Mouse (Mus musculus) midbrain, embryonic 16.5 days (tissue): ENCODE data around the gene Cdc6. TPM values are rescaled to one million over a fixed set of nuclear protein-coding genes. Genes with fewer than 3 reads are reported as not detected.

Source experiments
- ATAC-seq: fragments of 200-750 bp; cut with Nextera tagmentation; 2 replicates; pipeline ENCODE4 v1.8.0; 2017; ENCODE audit warnings: moderate TSS enrichment
- H3K27ac ChIP-seq: fragments of 300-500 bp; sonication (generic); 2 replicates; pipeline ENCODE4 v1.5.1; 2014; ENCODE audit warnings: mild to moderate bottlenecking, low read length, mixed read lengths
- H3K27me3 ChIP-seq: fragments of 300-500 bp; sonication (generic); 2 replicates; pipeline ENCODE4 v1.6.1; 2014; ENCODE audit warnings: low read depth, low read length, mixed read lengths; ENCODE audit not compliant: control insufficient read depth, insufficient read depth
- H3K36me3 ChIP-seq: fragments of 300-500 bp; sonication (generic); 2 replicates; pipeline ENCODE4 v1.6.1; 2014; ENCODE audit warnings: mild to moderate bottlenecking, low read length, moderate library complexity, mixed read lengths; ENCODE audit not compliant: control insufficient read depth, insufficient read depth
- H3K4me1 ChIP-seq: fragments of 300-500 bp; sonication (generic); 2 replicates; pipeline ENCODE4 v1.6.1; 2014; ENCODE audit warnings: mild to moderate bottlenecking, low read length, mixed read lengths; ENCODE audit not compliant: control insufficient read depth, insufficient read depth
- H3K4me2 ChIP-seq: fragments of 300-500 bp; sonication (generic); 2 replicates; pipeline ENCODE4 v1.6.1; 2014; ENCODE audit warnings: mild to moderate bottlenecking, low read length, mixed read lengths
- H3K4me3 ChIP-seq: fragments of 300-500 bp; sonication (generic); 2 replicates; pipeline ENCODE4 v1.5.1; 2014; ENCODE audit warnings: low read depth, mild to moderate bottlenecking, low read length, moderate library complexity, mixed read lengths
- H3K9ac ChIP-seq: fragments of 300-500 bp; sonication (generic); 2 replicates; pipeline ENCODE4 v1.6.1; 2014; ENCODE audit warnings: low read depth, low read length, mixed read lengths
- H3K9me3 ChIP-seq: fragments of 300-500 bp; sonication (generic); replicated peaks from 2 replicates; pipeline ENCODE4 v1.6.1; 2014; ENCODE audit warnings: mild to moderate bottlenecking, low read length, mixed read lengths; ENCODE audit not compliant: control insufficient read depth, poor library complexity, severe bottlenecking
- WGBS: fragments of 180-500 bp; shearing (Covaris S2); extraction: QIAGEN DNeasy Blood & Tissue Kit; methylation state at CpG from one replicate; pipeline ENCODE4 v1.1.7; 2014; 5-methylcytosine and 5-hydroxymethylcytosine counted together
- polyA plus RNA-seq: library from polyadenylated mRNA; unstranded; fragments of >200 nt; fragmentation: Nextera tagmentation; extraction: Ambion mirVana; gene quantifications from 2 replicates; pipeline ENCODE4 v1.2.1, GENCODE M21; 2015

Gene Cdc6
- polyA plus RNA-seq, 1 experiment from 2014 or later, result 2.4 TPM

DNA sequence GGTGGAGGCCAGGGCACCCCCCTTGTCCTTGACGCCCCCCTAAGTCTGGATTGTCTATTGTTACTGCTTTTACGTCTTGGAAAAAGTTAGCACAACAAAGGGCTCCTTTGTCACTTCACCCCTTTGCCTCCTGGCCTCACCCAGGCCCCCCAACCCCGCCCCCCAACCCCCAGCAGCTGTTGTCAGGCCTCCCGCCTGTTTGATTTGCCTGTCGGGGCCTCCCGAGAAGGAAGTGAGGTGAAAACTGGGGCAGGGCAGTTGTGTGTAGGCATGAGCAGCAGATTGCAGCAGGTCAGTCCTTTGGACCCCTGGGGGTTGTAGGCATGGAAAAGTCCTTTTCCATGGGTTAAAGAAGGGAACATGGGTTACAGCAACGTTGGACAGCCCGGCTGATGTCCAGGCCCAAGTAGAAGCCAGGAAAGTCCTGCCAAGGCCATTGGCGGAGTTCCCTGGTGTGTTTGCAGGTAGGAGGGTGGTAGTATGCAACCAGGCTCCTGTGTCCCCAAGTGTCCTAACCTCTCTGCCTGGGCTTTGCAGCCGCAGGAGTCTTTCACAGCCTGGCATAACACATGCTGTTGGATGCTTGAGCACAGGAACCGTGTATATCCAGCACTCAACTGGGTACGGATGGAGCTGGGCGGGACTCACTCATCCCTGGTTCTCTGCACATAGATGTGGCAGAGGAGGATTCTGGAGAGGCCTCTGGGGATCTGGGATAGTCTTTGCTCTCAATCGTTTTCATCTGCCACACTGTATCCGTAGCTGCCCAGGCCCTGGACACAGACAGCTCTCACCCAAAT is 57.2 kb downstream of the Cdc6 start:
- no peak overlapping the region for H3K27ac ChIP-seq
- H3K27me3 ChIP-seq, result peaks cover 10% of the 10 kb centered on the region
- peaks cover 85% of the 10 kb centered on the region for H3K4me1 ChIP-seq
- H3K9ac ChIP-seq, result no peak overlapping the region
- H3K4me3 ChIP-seq, result no peak overlapping the region
- WGBS, result 29% methylated on average over 15 of the region's 15 CpGs
- no peaks in the 10 kb centered on the region for H3K9me3 ChIP-seq
- no peak overlapping the region for H3K4me2 ChIP-seq
- no peak for ATAC-seq
- no peaks in the 10 kb centered on the region for H3K36me3 ChIP-seq

- no peak overlapping the region for H3K4me3 ChIP-seq
- peaks cover 88% of the 10 kb centered on the region for H3K4me1 ChIP-seq
- no peaks in the 10 kb centered on the region for H3K9me3 ChIP-seq
- 7% methylated on average over 11 of the region's 11 CpGs for WGBS
- H3K36me3 ChIP-seq, result no peaks in the 10 kb centered on the region
- no peak overlapping the region; the same call in 1 of the 2 replicates for H3K27ac ChIP-seq
- H3K4me2 ChIP-seq, result no peak overlapping the region
- H3K27me3 ChIP-seq, result peaks cover 10% of the 10 kb centered on the region
- no peak for ATAC-seq
- H3K9ac ChIP-seq, result no peak overlapping the region
Measured at GRCm38 (mm10) chr11:98965416-98966077, 57.9 kb downstream of the Cdc6 start.

- peak; percentile 19; the same call in 1 of the 2 replicates for ATAC-seq
- no peaks in the 10 kb centered on the region for H3K9me3 ChIP-seq
- peaks cover 4% of the 10 kb centered on the region; the same call in 1 of the 2 replicates for H3K27me3 ChIP-seq
- WGBS, result 30% methylated on average over 9 of the region's 9 CpGs
- H3K36me3 ChIP-seq, result no peaks in the 10 kb centered on the region
- no peak overlapping the region; the same call in 1 of the 2 replicates for H3K4me2 ChIP-seq
- no peak overlapping the region for H3K4me3 ChIP-seq
- H3K9ac ChIP-seq, result peak overlapping the region; percentile 22; the same call in 1 of the 2 replicates
- peaks cover 95% of the 10 kb centered on the region for H3K4me1 ChIP-seq
- 0 out of 2 replicates have a peak overlapping the region, but pooled peaks have one; percentile 32 for H3K27ac ChIP-seq
Measured at GRCm38 (mm10) chr11:98966499-98967141, 59.0 kb downstream of the Cdc6 start.

DNA sequence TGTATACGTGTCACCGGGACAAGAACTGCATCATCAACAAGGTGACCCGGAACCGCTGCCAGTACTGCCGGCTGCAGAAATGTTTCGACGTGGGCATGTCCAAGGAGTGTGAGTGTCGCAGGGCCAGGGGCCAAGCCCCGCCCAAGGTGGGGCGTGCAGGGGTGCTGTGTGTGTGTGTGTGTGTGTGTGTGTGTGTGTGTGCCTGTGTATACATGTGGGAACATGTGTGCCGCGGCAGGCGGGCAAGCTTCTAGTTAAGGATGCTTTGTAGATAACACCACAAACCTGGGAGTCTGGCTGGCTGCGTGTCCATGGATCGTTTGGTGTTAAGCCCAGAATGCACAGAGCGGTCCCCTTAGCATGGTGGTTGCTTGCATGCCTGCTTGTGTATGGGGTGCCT is 60.5 kb downstream of the Cdc6 start:
- 63% methylated on average over 16 of the region's 16 CpGs for WGBS
- Histone ChIP-seq H3K9me3 (no peaks in the 10 kb centered on the region), H3K36me3 (no peaks in the 10 kb centered on the region; the same call in 1 of the 2 replicates), H3K9ac (peak overlapping the region; percentile 38; the same call in 1 of the 2 replicates), H3K27ac (peak overlapping the region; percentile 71), H3K4me1 (peaks cover 85% of the 10 kb centered on the region), H3K4me2 (no peak overlapping the region), H3K4me3 (no peak overlapping the region), H3K27me3 (no peaks in the 10 kb centered on the region)
- no peak for ATAC-seq

DNA sequence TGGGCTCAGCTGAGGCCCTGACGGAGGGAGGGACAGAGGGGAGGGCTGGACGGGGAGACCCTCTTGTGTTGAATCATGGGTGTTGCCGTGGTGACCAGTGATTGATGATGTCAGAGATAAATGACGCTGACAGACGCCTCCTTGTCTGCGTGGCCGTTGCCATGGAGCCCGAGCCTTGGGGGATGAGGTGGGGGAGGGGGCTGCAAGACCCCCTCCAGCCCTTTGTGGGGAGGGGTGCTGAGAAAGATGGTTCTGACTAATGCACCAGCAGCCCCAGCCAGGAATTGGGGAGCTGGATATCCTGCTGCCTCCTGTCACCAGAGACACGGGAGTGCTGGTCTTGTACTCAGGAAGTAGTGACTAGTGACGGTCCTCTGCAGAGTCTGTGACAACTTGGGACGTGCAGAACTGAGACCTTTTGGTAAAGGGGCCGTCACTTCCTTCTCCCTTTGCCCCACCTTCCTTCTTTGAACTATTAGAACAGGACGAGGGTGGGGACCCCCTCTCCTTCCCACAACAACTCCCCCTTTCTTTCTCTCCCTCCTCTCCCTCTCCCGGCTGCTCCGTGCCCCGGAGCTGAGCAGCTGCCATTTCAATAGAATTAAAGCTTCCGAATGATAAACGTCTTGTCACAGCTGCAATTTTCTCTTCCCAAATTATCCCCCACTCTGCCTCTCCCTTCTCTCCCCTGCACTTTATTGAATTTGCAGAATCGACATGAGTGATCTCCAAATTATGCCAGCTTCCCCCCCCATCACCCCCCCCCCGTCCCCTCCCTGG is 61.3 kb downstream of the Cdc6 start:
- Histone ChIP-seq H3K4me1 (peaks cover 77% of the 10 kb centered on the region), H3K9me3 (no peaks in the 10 kb centered on the region), H3K9ac (peak overlapping the region; percentile 51), H3K36me3 (peaks cover 3% of the 10 kb centered on the region; the same call in 1 of the 2 replicates), H3K4me2 (peak overlapping the region; percentile 39), H3K27me3 (no peaks in the 10 kb centered on the region), H3K27ac (peak overlapping the region; percentile 76), H3K4me3 (peak overlapping the region; percentile 4; the same call in 1 of the 2 replicates)
- ATAC-seq, result no peak
- 5% methylated on average over 19 of the region's 20 CpGs for WGBS

- H3K27ac ChIP-seq, result peak overlapping the region; percentile 76
- peak overlapping the region; percentile 39 for H3K4me2 ChIP-seq
- H3K9ac ChIP-seq, result peak overlapping the region; percentile 39; the same call in 1 of the 2 replicates
- peaks cover 3% of the 10 kb centered on the region; the same call in 1 of the 2 replicates for H3K36me3 ChIP-seq
- H3K4me1 ChIP-seq, result peaks cover 71% of the 10 kb centered on the region
- WGBS, result 6% methylated on average over 16 of the region's 17 CpGs
- H3K4me3 ChIP-seq, result no peak overlapping the region
- H3K9me3 ChIP-seq, result no peaks in the 10 kb centered on the region
- H3K27me3 ChIP-seq, result no peaks in the 10 kb centered on the region
- peak; percentile 39 for ATAC-seq
Measured at GRCm38 (mm10) chr11:98969496-98969927, 61.9 kb downstream of the Cdc6 start.

DNA sequence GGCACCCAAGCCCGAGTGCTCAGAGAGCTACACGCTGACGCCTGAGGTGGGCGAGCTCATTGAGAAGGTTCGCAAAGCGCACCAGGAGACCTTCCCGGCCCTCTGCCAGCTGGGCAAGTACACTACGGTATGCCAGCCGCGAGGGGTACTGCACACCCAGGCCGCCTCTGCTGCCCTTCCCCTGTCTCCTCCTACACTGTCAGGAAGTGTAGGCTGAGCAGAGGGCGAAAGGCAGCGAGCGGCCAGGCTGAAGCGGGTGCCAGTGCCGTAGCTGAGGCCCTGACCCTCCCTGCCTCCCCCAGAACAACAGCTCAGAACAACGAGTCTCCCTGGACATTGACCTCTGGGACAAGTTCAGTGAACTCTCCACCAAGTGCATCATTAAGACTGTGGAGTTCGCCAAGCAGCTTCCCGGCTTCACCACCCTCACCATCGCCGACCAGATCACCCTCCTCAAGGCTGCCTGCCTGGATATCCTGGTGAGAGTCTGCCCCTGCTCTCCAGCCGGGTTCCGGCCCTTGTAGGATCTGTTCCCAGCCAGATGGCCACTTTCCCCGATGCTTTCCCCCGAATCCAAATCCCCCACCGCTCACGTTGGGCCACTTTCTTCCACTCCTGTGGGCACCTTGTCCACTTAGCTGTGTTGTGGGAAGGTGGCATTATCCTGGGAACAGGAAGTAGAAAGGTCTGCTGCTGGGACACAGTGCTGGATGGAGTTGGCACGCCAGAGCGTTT is 62.8 kb downstream of the Cdc6 start:
- no peak overlapping the region for H3K4me3 ChIP-seq
- ATAC-seq, result no peak
- no peaks in the 10 kb centered on the region for H3K27me3 ChIP-seq
- no peaks in the 10 kb centered on the region for H3K9me3 ChIP-seq
- peaks cover 62% of the 10 kb centered on the region for H3K4me1 ChIP-seq
- H3K36me3 ChIP-seq, result peaks cover 3% of the 10 kb centered on the region; the same call in 1 of the 2 replicates
- no peak overlapping the region for H3K9ac ChIP-seq
- no peak overlapping the region for H3K4me2 ChIP-seq
- H3K27ac ChIP-seq, result peak overlapping the region; percentile 76; the same call in 1 of the 2 replicates
- 52% methylated on average over 29 of the region's 29 CpGs for WGBS
